Mouse (Mus musculus) neural tube, embryonic 12.5 days (tissue): ENCODE results near the gene Cntf. TPM values are rescaled to one million over a fixed set of nuclear protein-coding genes. Genes with fewer than 3 reads are reported as not detected.

ENCODE experiments used
- ATAC-seq: fragments of 200-750 bp; cut with Nextera tagmentation; 2 replicates; pipeline ENCODE4 v1.8.0; 2017; ENCODE audit warnings: low read depth, mild to moderate bottlenecking, moderate TSS enrichment, moderate library complexity; ENCODE audit not compliant: low FRiP score
- H3K27ac ChIP-seq: fragments of 300-500 bp; sonication (generic); 2 replicates; pipeline ENCODE4 v1.5.1; 2016
- H3K27me3 ChIP-seq: fragments of 300-500 bp; sonication (generic); replicated peaks from 2 replicates; pipeline ENCODE4 v1.6.1; 2016; ENCODE audit warnings: mild to moderate bottlenecking
- H3K36me3 ChIP-seq: fragments of 300-500 bp; sonication (generic); 2 replicates; pipeline ENCODE4 v1.6.1; 2016; ENCODE audit warnings: mild to moderate bottlenecking
- H3K4me1 ChIP-seq: fragments of 300-500 bp; sonication (generic); 2 replicates; pipeline ENCODE4 v1.6.1; 2016
- H3K4me2 ChIP-seq: fragments of 300-500 bp; sonication (generic); replicated peaks from 2 replicates; pipeline ENCODE4 v1.6.1; 2016; ENCODE audit warnings: mild to moderate bottlenecking
- H3K4me3 ChIP-seq: fragments of 300-500 bp; sonication (generic); 2 replicates; pipeline ENCODE4 v1.5.1; 2016
- H3K9ac ChIP-seq: fragments of 300-500 bp; sonication (generic); 2 replicates; pipeline ENCODE4 v1.6.1; 2016; ENCODE audit warnings: mild to moderate bottlenecking
- H3K9me3 ChIP-seq: fragments of 300-500 bp; sonication (generic); 2 replicates; pipeline ENCODE4 v1.6.1; 2016; ENCODE audit warnings: mild to moderate bottlenecking
- WGBS: fragments of 180-500 bp; shearing (Covaris S2); methylation state at CpG from one replicate; pipeline ENCODE4 v1.1.7; 2016; 5-methylcytosine and 5-hydroxymethylcytosine counted together
- polyA plus RNA-seq: library from polyadenylated mRNA; unstranded; fragments of >200 nt; fragmentation: Nextera tagmentation; extraction: Ambion mirVana; gene quantifications from 2 replicates; pipeline ENCODE4 v1.2.1, GENCODE M21; 2016

The Cntf gene
- polyA plus RNA-seq, 1 experiment from 2014 or later: 1.6 TPM

DNA sequence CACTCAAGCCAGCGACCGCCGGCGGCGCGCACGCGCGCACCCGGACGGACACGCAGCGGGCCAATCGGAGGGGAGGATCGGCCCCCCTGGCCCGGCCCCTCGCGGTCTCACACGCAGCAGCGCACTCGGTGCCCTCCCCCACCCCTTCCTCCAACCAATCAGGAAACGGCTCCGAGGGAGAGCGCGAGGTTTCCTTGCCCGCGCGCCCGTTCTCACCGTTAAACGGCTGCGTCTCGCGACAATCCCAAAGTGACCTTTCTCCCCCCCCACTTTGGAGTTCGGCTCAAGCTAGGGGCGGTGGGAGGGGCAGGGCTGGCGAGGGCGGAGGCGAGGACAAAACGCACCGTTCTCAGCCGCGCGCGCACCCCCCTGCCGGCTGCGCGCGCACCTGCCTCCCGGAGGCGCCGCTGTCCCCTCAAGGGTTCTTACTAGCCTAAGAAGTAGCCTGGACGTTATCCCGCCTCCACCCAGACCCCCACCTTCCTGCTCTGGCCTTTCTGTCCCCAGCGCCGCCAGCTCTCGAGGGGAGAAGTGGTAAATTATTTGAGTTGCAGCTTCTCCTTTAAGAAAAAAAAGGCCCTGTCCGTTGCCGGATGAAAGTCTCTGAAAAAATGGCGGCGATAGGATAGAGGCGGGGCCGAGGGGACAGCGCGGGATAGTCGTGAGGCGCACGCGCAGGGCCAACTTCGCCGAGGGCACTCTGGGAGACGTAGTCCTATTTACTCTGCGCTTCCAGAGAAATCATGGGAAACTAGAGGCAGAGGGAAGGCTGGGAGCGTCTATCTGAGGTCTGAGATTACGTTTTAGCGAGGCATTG is 30.3 kb upstream of the Cntf start, which contains the start of the genes Zfp91 and Lpxn:
Gene Zfp91, minus strand, starts transcription at position 616 of the 817 bp plus-strand sequence.
Gene Lpxn, plus strand, starts transcription at position 683 of the 817 bp plus-strand sequence.
- H3K36me3 ChIP-seq: no peaks in the 10 kb centered on the region

DNA sequence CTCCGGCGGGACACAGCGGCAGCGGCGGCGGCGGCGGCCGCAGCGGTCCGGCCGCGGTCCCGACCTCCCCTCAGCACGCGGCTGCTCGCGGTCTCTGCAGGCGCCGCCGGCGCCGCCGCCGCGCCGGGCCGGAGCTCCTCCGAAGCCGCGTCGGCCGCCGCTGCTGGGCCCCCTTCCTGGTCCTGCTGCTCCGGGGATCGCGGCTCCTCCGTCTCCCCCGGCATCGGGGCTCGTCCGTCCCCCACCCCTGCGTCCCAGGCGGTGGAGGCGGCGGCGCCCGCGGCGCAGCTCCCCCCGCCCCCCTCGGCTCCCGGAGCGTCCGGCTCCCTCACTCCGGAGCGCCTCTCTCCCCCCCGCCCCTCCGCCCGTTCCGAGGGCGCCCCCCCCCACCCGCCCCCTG is 29.7 kb upstream of the Cntf start:
- peaks cover 9% of the 10 kb centered on the region for H3K4me1 ChIP-seq
- peak; percentile 46 for ATAC-seq
- H3K4me2 ChIP-seq: peak overlapping the region; percentile 62
- no peaks in the 10 kb centered on the region for H3K9me3 ChIP-seq
- H3K27ac ChIP-seq: peak overlapping the region; percentile 98
- peak overlapping the region; percentile 92 for H3K4me3 ChIP-seq
- peak overlapping the region; percentile 98 for H3K9ac ChIP-seq
- WGBS: 1% methylated on average over 48 of the region's 63 CpGs
- H3K27me3 ChIP-seq: no peaks in the 10 kb centered on the region
- no peaks in the 10 kb centered on the region for H3K36me3 ChIP-seq

More for the DNA sequence above, 30.3 kb upstream of the Cntf start, which contains the start of the genes Zfp91 and Lpxn:
- peak; percentile 96 for ATAC-seq
- Histone ChIP-seq H3K4me3 (peak within 1 kb of the TSS; percentile 92), H3K27ac (peak within 1 kb of the TSS; percentile 98), H3K9me3 (no peaks in the 10 kb centered on the region), H3K4me2 (peak within 1 kb of the TSS; percentile 62), H3K9ac (peak within 1 kb of the TSS; percentile 98), H3K27me3 (no peaks in the 10 kb centered on the region), H3K4me1 (peaks cover 9% of the 10 kb centered on the region)
- under 1% methylated on average over 60 of the region's 76 CpGs for WGBS

DNA sequence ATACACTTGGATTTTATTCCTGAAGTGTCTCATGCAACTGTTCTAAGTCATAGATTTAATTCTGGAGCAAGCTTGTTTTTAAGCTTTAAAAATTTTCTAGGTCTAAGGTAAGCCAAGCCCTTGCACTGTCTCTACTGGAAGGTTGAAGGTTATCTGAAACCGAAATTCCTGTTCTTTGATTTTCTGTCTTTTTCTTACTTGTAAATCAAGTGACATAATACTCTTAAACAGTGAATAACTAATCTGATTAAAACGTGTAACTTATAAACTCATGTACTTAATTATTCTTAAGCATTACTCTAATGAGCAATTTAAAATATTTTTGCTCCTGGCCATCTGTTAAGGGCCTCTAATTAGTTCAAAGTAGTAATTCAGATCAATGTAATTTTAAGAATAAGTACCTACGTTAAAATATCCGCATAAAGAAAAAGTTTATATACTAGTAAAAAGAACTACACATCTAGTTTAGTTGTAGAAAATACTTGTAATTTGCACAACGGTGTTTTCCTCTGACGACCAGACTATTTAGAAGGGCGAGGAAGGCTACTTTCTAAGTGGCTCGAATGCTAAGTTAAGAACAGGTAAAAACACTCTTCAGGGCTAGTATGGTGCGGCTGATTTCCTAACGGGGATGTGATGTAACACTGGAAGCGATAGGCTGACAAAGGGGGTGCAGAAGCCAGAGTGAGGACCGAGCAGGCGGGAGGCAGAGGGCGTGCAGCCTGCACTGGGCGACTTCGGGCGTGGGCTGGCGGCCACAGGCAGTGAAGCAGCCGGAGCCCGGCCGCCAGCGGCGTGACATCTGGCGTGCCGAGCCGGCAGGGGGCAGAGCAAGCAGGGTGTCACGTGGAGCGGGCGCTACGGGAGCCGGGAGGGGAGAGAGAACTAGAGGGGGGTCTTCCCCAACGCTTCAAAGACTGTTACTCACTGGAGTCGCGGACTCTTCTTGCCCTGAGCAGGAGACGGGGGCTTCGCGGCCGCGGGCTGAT is 28.9 kb upstream of the Cntf start:
- peak overlapping the region; percentile 98 for H3K9ac ChIP-seq
- no peaks in the 10 kb centered on the region for H3K36me3 ChIP-seq
- H3K4me1 ChIP-seq: peaks cover 9% of the 10 kb centered on the region
- peak overlapping the region; percentile 62 for H3K4me2 ChIP-seq
- peak overlapping the region; percentile 98 for H3K27ac ChIP-seq
- H3K27me3 ChIP-seq: no peaks in the 10 kb centered on the region
- ATAC-seq: peak; percentile 67
- no peaks in the 10 kb centered on the region for H3K9me3 ChIP-seq
- WGBS: 1% methylated on average over 37 of the region's 39 CpGs
- peak overlapping the region; percentile 92 for H3K4me3 ChIP-seq

DNA sequence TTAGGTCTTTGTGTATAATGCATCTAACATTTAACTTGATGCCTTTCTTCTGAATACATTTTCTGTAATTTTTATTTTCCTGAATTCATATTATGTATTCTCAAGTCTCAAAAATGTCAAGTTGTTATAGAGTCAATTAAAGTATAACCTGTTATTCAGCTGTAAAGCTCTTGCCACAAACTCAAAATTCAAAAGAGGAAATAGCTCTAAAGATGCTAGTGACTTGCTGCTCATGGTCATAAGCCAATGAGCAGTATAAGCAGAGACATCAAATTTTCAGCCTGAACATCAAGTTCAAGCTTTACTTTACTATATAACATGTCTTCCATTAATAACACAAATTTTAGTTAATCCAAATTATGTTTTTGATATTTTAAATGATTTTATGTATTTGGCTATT is 26.9 kb upstream of the Cntf start:
- Histone ChIP-seq H3K27ac (no peak overlapping the region), H3K4me2 (no peak overlapping the region), H3K36me3 (no peaks in the 10 kb centered on the region), H3K9me3 (no peaks in the 10 kb centered on the region), H3K27me3 (no peaks in the 10 kb centered on the region), H3K4me3 (no peak overlapping the region), H3K4me1 (peaks cover 9% of the 10 kb centered on the region), H3K9ac (no peak overlapping the region)
- ATAC-seq: no peak

DNA sequence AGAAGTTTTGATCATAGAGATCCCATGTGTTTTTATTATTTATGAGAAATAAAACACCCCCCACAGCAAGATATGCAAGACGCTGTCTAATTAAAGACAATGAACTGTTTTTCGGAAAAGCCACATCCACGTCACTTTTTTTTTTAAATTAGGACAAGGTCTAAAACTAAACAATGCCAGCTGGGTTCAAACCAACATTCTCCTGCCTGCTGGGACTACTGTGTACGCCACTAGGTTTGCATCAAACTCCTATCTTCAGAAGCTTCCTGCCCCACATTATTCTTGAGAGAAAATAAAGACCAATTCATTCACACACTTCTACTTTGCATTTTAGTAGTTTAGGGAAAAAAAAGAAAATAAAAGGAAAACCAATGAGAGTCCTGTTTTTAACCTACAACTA is 22.3 kb upstream of the Cntf start:
- peaks cover 3% of the 10 kb centered on the region; the same call in 1 of the 2 replicates for H3K4me1 ChIP-seq
- no peak for ATAC-seq

DNA sequence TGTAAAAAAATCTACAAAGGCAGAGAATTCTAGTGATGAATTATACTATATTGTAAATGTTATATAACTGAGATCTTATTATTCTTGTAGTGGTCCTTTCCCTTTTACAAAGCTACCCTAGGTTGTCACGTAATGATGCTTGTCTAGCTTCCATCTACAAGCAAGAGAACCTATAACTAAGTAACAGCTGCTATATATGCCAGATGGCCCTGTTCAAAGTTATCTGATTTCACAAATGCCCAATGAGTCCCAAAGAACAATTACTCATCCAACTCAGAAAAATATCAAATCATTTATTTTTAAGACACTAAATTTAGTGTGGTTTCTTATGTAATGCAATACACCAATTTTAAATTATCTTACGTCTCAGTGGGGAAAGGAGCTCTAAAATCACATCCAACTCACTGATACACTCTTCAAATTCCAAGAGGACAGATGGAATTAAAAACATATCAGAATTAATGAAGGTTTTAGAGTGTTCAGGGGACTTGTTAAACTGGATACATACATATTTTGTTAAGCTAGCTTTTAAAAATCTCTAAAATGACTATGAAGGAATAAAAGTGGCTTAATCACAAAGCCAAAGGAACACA is 21.5 kb upstream of the Cntf start:
- WGBS: 96% methylated on average over 2 of the region's 2 CpGs
- no peaks in the 10 kb centered on the region for H3K27me3 ChIP-seq

More for the DNA sequence above, 22.3 kb upstream of the Cntf start:
- Histone ChIP-seq H3K9me3 (no peaks in the 10 kb centered on the region), H3K27ac (no peak overlapping the region), H3K27me3 (no peaks in the 10 kb centered on the region), H3K36me3 (no peaks in the 10 kb centered on the region), H3K9ac (no peak overlapping the region), H3K4me2 (no peak overlapping the region), H3K4me3 (no peak overlapping the region)
- WGBS: 89% methylated on average over 4 of the region's 4 CpGs

DNA sequence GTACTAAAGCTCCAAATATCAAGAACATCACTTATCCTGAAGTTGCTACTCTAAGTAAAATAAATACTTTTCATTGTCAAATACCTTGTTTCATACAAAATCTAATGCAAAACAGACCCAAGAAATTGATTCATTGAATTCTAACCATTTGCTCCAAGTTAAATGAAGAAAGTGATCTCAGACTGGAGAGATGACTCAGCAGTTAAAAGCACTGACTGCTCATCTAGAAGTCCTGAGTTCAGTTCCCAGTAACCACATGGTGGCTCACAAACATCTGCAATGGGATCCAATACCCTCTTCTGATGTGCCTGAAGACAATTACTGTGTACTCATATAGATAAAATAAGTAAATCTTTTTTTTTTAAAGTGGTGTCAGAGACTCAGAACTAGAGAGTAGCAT is 15.0 kb upstream of the Cntf start:
- ATAC-seq: no peak
- H3K27ac ChIP-seq: no peak overlapping the region
- H3K4me1 ChIP-seq: no peaks in the 10 kb centered on the region
- no peaks in the 10 kb centered on the region for H3K9me3 ChIP-seq
- H3K9ac ChIP-seq: no peak overlapping the region
- no peak overlapping the region for H3K4me3 ChIP-seq
- no peak overlapping the region for H3K4me2 ChIP-seq
- peaks cover 10% of the 10 kb centered on the region for H3K36me3 ChIP-seq
- no peaks in the 10 kb centered on the region for H3K27me3 ChIP-seq

More for the DNA sequence above, 21.5 kb upstream of the Cntf start:
- ATAC-seq: no peak
- Histone ChIP-seq H3K9me3 (no peaks in the 10 kb centered on the region), H3K36me3 (no peaks in the 10 kb centered on the region), H3K9ac (no peak overlapping the region), H3K4me2 (no peak overlapping the region), H3K4me1 (peaks cover 3% of the 10 kb centered on the region; the same call in 1 of the 2 replicates), H3K4me3 (no peak overlapping the region), H3K27ac (no peak overlapping the region)

DNA sequence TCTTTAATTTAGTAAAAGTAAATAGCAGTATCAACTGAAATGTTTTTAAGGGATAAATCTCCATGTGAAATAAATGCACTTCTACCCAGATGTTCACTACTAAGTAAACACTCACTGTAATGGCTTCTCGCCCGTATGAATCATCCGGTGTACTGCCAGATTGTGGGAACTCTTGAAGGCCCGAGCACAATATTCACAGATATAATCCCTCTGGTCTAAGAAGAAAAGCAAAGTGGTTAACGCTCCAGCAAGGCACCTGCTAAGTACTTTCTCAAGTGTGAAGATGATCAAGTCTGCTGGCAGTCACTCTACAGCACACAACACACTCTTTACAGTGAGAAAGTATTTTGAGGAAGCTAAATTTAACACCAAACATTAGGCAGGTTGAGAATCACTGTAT is 5.5 kb upstream of the Cntf start:
- H3K9me3 ChIP-seq: no peaks in the 10 kb centered on the region
- no peaks in the 10 kb centered on the region for H3K27me3 ChIP-seq
- WGBS: 97% methylated on average over 5 of the region's 5 CpGs
- no peak overlapping the region for H3K4me3 ChIP-seq
- ATAC-seq: no peak
- no peak overlapping the region for H3K9ac ChIP-seq
- H3K4me2 ChIP-seq: no peak overlapping the region
- H3K36me3 ChIP-seq: peaks cover 38% of the 10 kb centered on the region
- no peaks in the 10 kb centered on the region for H3K4me1 ChIP-seq
- no peak overlapping the region for H3K27ac ChIP-seq

DNA sequence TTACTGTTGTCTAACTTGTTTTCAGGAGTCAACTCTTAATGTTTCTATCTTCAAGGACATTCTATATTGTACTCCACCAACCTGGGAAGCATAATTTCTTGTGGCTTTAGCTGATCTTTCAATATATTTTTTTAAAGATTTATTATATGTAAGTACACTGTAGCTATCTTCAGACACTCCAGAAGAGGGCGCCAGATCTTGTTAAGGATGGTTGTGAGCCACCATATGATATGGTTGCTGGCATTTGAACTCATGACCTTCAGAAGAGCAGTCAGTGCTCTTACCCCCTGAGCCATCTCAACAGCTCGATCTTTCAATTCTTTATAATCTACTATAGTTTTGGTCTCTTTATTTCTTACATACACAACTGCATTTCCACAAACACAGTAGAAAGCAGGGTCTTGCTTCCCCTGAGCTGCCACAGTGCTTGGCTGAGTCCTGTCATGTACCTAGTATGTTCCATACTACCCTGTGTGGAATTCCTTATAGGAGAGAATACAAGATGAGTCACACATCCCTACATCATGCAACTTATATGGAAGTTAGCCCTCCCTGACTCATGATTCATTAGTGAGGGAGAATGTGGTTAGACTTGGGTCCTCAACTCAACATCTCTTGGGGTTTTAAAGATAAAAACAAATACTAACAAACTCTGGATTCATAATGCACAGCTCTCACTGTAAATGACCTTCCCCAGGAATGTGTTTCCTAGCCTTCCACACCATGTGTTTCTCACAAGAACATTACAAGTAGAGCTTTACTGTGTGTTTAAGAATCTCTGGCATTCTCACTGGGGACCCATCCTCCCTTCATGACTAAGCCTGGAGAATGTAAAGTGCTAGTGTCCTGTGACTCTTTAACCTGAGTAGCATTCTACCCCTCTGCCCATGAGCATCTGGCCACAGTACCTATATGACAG is 3.0 kb downstream of the Cntf start:
- Histone ChIP-seq H3K9ac (no peak overlapping the region), H3K27me3 (no peaks in the 10 kb centered on the region), H3K4me2 (no peak overlapping the region), H3K27ac (no peak overlapping the region), H3K9me3 (no peaks in the 10 kb centered on the region), H3K36me3 (peaks cover 22% of the 10 kb centered on the region), H3K4me3 (no peak overlapping the region), H3K4me1 (no peaks in the 10 kb centered on the region)
- no peak for ATAC-seq
- WGBS: 61% methylated on average over 2 of the region's 2 CpGs

DNA sequence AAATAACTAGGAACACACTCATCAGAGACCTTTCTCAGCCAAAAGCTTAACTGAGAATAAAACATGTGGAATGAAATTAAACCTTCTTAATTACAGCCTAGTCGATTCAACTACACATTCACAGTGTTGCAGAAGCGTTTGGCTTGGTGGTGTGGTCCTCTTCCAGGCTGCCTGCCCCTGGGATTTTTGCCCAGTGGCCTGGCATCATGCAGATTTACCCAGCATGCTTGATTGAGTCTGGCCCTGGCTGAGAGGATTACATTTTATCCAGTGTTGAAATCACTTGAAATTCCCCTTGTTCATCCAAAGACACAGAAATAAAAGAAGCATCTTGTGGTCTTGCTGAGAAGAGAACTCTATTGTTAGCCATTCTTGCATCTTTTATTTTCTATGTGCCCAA is 5.8 kb downstream of the Cntf start:
- ATAC-seq: no peak
- Histone ChIP-seq H3K4me3 (no peak overlapping the region), H3K9me3 (no peaks in the 10 kb centered on the region), H3K36me3 (peaks cover 14% of the 10 kb centered on the region), H3K27me3 (no peaks in the 10 kb centered on the region), H3K4me2 (no peak overlapping the region), H3K27ac (no peak overlapping the region), H3K4me1 (no peaks in the 10 kb centered on the region), H3K9ac (no peak overlapping the region)
- WGBS: 80% methylated on average over 2 of the region's 2 CpGs

DNA sequence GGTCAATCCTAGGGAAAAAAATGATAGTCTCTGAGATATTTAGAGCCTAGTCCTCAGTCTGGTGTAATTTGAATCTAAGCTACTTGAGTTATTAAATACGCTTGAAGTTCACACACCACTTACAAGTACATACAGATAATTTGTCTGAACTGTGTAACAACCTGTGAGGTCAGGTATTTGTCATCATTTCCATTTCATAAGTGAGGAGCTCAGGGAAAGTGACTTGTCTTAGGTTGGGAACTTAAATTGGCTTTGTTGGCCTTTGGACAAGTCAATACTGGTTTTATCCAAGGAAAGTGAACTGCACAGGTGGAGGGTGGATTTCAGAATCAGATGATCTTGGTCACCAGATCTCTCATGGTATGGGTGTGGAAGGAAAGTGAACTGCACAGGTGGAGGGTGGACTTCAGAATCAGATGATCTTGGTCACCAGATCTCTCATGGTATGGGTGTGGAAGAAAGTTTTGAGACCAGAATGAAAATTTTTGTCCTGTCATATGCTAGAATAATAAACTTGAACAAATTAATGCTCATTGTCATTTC is 6.4 kb downstream of the Cntf start:
- Histone ChIP-seq H3K9me3 (no peaks in the 10 kb centered on the region), H3K27me3 (no peaks in the 10 kb centered on the region), H3K4me2 (no peak overlapping the region), H3K4me3 (no peak overlapping the region), H3K4me1 (no peaks in the 10 kb centered on the region), H3K27ac (no peak overlapping the region), H3K36me3 (peaks cover 9% of the 10 kb centered on the region), H3K9ac (no peak overlapping the region)
- 82% methylated on average over 1 of the region's 1 CpGs for WGBS
- no peak for ATAC-seq
